Mouse (Mus musculus) CH12.LX (cell line): Measurements from ENCODE around the gene Trim69. TPM values are rescaled to one million over a fixed set of nuclear protein-coding genes. Genes with fewer than 3 reads are reported as not detected.

Experiments used
- DNase-seq: peaks from one replicate; pipeline ENCODE4 v3.0.0-alpha.2; 2013; ENCODE audit errors: extremely low read depth
- H3K27ac ChIP-seq: 2 replicates; pipeline ENCODE4 v1.5.1; 2012; ENCODE audit warnings: low read depth, mild to moderate bottlenecking, control low read depth, moderate library complexity; ENCODE audit not compliant: insufficient read depth
- H3K27me3 ChIP-seq: replicated peaks from 2 replicates; pipeline ENCODE3; 2012; ENCODE audit warnings: inconsistent platforms
- H3K36me3 ChIP-seq, 2 experiments: replicated peaks in 1 of 2; 2 replicates each; pipeline versions ENCODE3 to v1.6.1; 2012; ENCODE audit warnings: inconsistent platforms in 1 of 2, low read length in 1 of 2, mild to moderate bottlenecking in 1 of 2, mixed read lengths in 1 of 2, moderate library complexity in 1 of 2; ENCODE audit not compliant: control insufficient read depth in 1 of 2, insufficient read depth in 1 of 2
- H3K4me1 ChIP-seq, 2 experiments: 2 replicates each; pipeline ENCODE4 v1.6.1; 2012; ENCODE audit warnings: inconsistent platforms in 1 of 2, moderate library complexity in 1 of 2; ENCODE audit not compliant: insufficient read depth in 2 of 2, control insufficient read depth in 1 of 2
- H3K4me2 ChIP-seq: 2 replicates; pipeline ENCODE4 v1.6.1; 2012; ENCODE audit warnings: low read depth, mild to moderate bottlenecking, control low read depth; ENCODE audit not compliant: poor library complexity, insufficient read depth, severe bottlenecking
- H3K4me3 ChIP-seq, 3 experiments: fragments of 150-350 bp in 1 of 3; sonication (generic) in 1 of 3; replicated peaks in 1 of 3; 2 replicates each; pipeline versions ENCODE3 to v1.5.1; 2011 to 2012; ENCODE audit warnings: low read depth in 2 of 3, low read length in 2 of 3, mild to moderate bottlenecking in 2 of 3, moderate library complexity in 2 of 3, control low read depth in 1 of 3, improper control_type of control experiment in 1 of 3, inconsistent platforms in 1 of 3, mixed read lengths in 1 of 3; ENCODE audit not compliant: poor library complexity in 1 of 3
- H3K79me2 ChIP-seq: replicated peaks from 2 replicates; pipeline ENCODE4 v1.6.1; 2012; ENCODE audit warnings: mild to moderate bottlenecking, moderate library complexity; ENCODE audit not compliant: control insufficient read depth, poor library complexity, insufficient read depth, severe bottlenecking; ENCODE audit errors: extremely low read depth
- H3K9ac ChIP-seq: 2 replicates; pipeline ENCODE4 v1.6.1; 2012; ENCODE audit warnings: low read depth, mild to moderate bottlenecking, control low read depth, moderate library complexity; ENCODE audit not compliant: insufficient read depth
- H3K9me3 ChIP-seq: replicated peaks from 2 replicates; pipeline ENCODE3; 2012; ENCODE audit warnings: low read length, inconsistent platforms, mixed read lengths
- BHLHE40 ChIP-seq: IDR thresholded peaks from 2 replicates; pipeline ENCODE4 v1.6.1; 2011; ENCODE audit warnings: mild to moderate bottlenecking, low read depth, low read length, improper control_type of control experiment
- CHD1 ChIP-seq: IDR thresholded peaks from 2 replicates; pipeline ENCODE4 v1.6.1; 2012; ENCODE audit warnings: low read depth, low read length, improper control_type of control experiment, inconsistent platforms
- CHD2 ChIP-seq: IDR thresholded peaks from 2 replicates; pipeline ENCODE4 v1.6.1; 2011; ENCODE audit warnings: low read length, improper control_type of control experiment
- CTCF ChIP-seq, 2 experiments: IDR thresholded peaks in 1 of 2; conservative IDR thresholded peaks in 1 of 2; 2 replicates each; pipeline ENCODE4 v1.5.1; 2011 to 2012; ENCODE audit warnings: low read depth in 2 of 2, low read length in 2 of 2, improper control_type of control experiment in 1 of 2, inconsistent platforms in 1 of 2, mild to moderate bottlenecking in 1 of 2, moderate library complexity in 1 of 2
- E2F4 ChIP-seq: IDR thresholded peaks from 2 replicates; pipeline ENCODE4 v1.6.1; 2011; ENCODE audit warnings: low read depth, low read length, improper control_type of control experiment; ENCODE audit not compliant: insufficient replicate concordance
- ELF1 ChIP-seq: IDR thresholded peaks from 2 replicates; pipeline ENCODE4 v1.6.1; 2014; ENCODE audit warnings: low read depth, mild to moderate bottlenecking, inconsistent platforms, low read length, improper control_type of control experiment
- EP300 ChIP-seq: IDR thresholded peaks from 2 replicates; pipeline ENCODE4 v1.6.1; 2011; ENCODE audit warnings: low read length, improper control_type of control experiment
- ETS1 ChIP-seq: conservative IDR thresholded peaks from 2 replicates; pipeline ENCODE4 v1.6.1; 2012; ENCODE audit warnings: low read depth, mild to moderate bottlenecking, inconsistent platforms, low read length, improper control_type of control experiment, moderate library complexity
- GABPA ChIP-seq: IDR thresholded peaks from 2 replicates; pipeline ENCODE4 v1.6.1; 2012; ENCODE audit warnings: low read depth, low read length, improper control_type of control experiment, inconsistent platforms; ENCODE audit not compliant: insufficient replicate concordance
- HCFC1 ChIP-seq: IDR thresholded peaks from 2 replicates; pipeline ENCODE4 v1.6.1; 2012; ENCODE audit warnings: low read depth, mild to moderate bottlenecking, inconsistent platforms, low read length, improper control_type of control experiment
- IRF4 ChIP-seq: IDR thresholded peaks from 2 replicates; pipeline ENCODE4 v1.6.1; 2014; ENCODE audit warnings: low read depth, mild to moderate bottlenecking, inconsistent platforms, low read length, improper control_type of control experiment
- JUN ChIP-seq: IDR thresholded peaks from 2 replicates; pipeline ENCODE4 v1.6.1; 2011; ENCODE audit warnings: low read depth, mild to moderate bottlenecking, low read length, improper control_type of control experiment, moderate library complexity; ENCODE audit not compliant: insufficient read depth
- JUND ChIP-seq: conservative IDR thresholded peaks from 2 replicates; pipeline ENCODE4 v1.6.1; 2011; ENCODE audit warnings: low read depth, low read length, improper control_type of control experiment
- KAT2A ChIP-seq: IDR thresholded peaks from 2 replicates; pipeline ENCODE4 v1.6.1; 2012; ENCODE audit warnings: low read length, improper control_type of control experiment, inconsistent platforms; ENCODE audit not compliant: insufficient replicate concordance
- MAFK ChIP-seq: IDR thresholded peaks from 2 replicates; pipeline ENCODE4 v1.6.1; 2011; ENCODE audit warnings: low read length, improper control_type of control experiment; ENCODE audit not compliant: insufficient replicate concordance
- MAX ChIP-seq: IDR thresholded peaks from 2 replicates; pipeline ENCODE4 v1.6.1; 2011; ENCODE audit warnings: low read length, improper control_type of control experiment
- MAZ ChIP-seq: IDR thresholded peaks from 2 replicates; pipeline ENCODE4 v1.6.1; 2012; ENCODE audit warnings: low read depth, mild to moderate bottlenecking, inconsistent platforms, low read length, improper control_type of control experiment, moderate library complexity
- MEF2A ChIP-seq: IDR thresholded peaks from 2 replicates; pipeline ENCODE4 v1.6.1; 2014; ENCODE audit warnings: low read depth, mild to moderate bottlenecking, inconsistent platforms, low read length, improper control_type of control experiment, borderline replicate concordance
- MXI1 ChIP-seq: IDR thresholded peaks from 2 replicates; pipeline ENCODE4 v1.6.1; 2011; ENCODE audit warnings: mild to moderate bottlenecking, low read depth, low read length, improper control_type of control experiment
- MYC ChIP-seq: IDR thresholded peaks from 2 replicates; pipeline ENCODE4 v1.6.1; 2011; ENCODE audit warnings: low read depth, mild to moderate bottlenecking, improper control_type of control experiment, low read length
- NELFE ChIP-seq: IDR thresholded peaks from 2 replicates; pipeline ENCODE4 v1.6.1; 2011; ENCODE audit warnings: low read depth, low read length, improper control_type of control experiment
- NRF1 ChIP-seq: IDR thresholded peaks from 2 replicates; pipeline ENCODE4 v1.6.1; 2014; ENCODE audit warnings: low read depth, mild to moderate bottlenecking, inconsistent platforms, low read length, improper control_type of control experiment, moderate library complexity
- PAX5 ChIP-seq: IDR thresholded peaks from 2 replicates; pipeline ENCODE4 v1.6.1; 2012; ENCODE audit warnings: low read length, inconsistent platforms, mixed read lengths
- POLR2A ChIP-seq: IDR thresholded peaks from 2 replicates; pipeline ENCODE4 v1.6.1; 2011; ENCODE audit warnings: low read depth, mild to moderate bottlenecking, improper control_type of control experiment, low read length
- POLR2AphosphoS2 ChIP-seq: IDR thresholded peaks from 2 replicates; pipeline ENCODE4 v1.6.1; 2011; ENCODE audit warnings: low read depth, low read length, improper control_type of control experiment
- RAD21 ChIP-seq: IDR thresholded peaks from 2 replicates; pipeline ENCODE4 v1.6.1; 2011; ENCODE audit warnings: low read depth, mild to moderate bottlenecking, low read length, improper control_type of control experiment, moderate library complexity
- RCOR1 ChIP-seq: conservative IDR thresholded peaks from 2 replicates; pipeline ENCODE4 v1.6.1; 2012; ENCODE audit warnings: low read depth, mild to moderate bottlenecking, inconsistent platforms, low read length, improper control_type of control experiment
- SIN3A ChIP-seq: IDR thresholded peaks from 2 replicates; pipeline ENCODE4 v1.6.1; 2012; ENCODE audit warnings: low read length, improper control_type of control experiment, inconsistent platforms
- SMC3 ChIP-seq: IDR thresholded peaks from 2 replicates; pipeline ENCODE4 v1.6.1; 2011; ENCODE audit warnings: low read depth, low read length, improper control_type of control experiment
- TBP ChIP-seq: conservative IDR thresholded peaks from 2 replicates; pipeline ENCODE4 v1.6.1; 2011; ENCODE audit warnings: low read depth, low read length, improper control_type of control experiment
- TCF12 ChIP-seq: IDR thresholded peaks from 2 replicates; pipeline ENCODE4 v1.6.1; 2014; ENCODE audit warnings: low read depth, mild to moderate bottlenecking, inconsistent platforms, low read length, improper control_type of control experiment
- UBTF ChIP-seq: IDR thresholded peaks from 2 replicates; pipeline ENCODE4 v1.6.1; 2012; ENCODE audit warnings: low read depth, mild to moderate bottlenecking, inconsistent platforms, low read length, improper control_type of control experiment, moderate library complexity
- USF1 ChIP-seq: IDR thresholded peaks from 2 replicates; pipeline ENCODE4 v1.6.1; 2014; ENCODE audit warnings: low read depth, mild to moderate bottlenecking, inconsistent platforms, low read length, improper control_type of control experiment
- USF2 ChIP-seq: conservative IDR thresholded peaks from 2 replicates; pipeline ENCODE4 v1.6.1; 2011; ENCODE audit warnings: low read depth, low read length, improper control_type of control experiment
- ZC3H11A ChIP-seq: IDR thresholded peaks from 2 replicates; pipeline ENCODE4 v1.6.1; 2012; ENCODE audit warnings: low read depth, mild to moderate bottlenecking, inconsistent platforms, low read length, improper control_type of control experiment
- ZKSCAN1 ChIP-seq: IDR thresholded peaks from 2 replicates; pipeline ENCODE4 v1.6.1; 2012; ENCODE audit warnings: low read depth, inconsistent platforms, low read length, improper control_type of control experiment, borderline replicate concordance
- ZMIZ1 ChIP-seq: IDR thresholded peaks from 2 replicates; pipeline ENCODE4 v1.6.1; 2012; ENCODE audit warnings: low read depth, mild to moderate bottlenecking, inconsistent platforms, low read length, improper control_type of control experiment
- ZNF384 ChIP-seq: IDR thresholded peaks from 2 replicates; pipeline ENCODE4 v1.6.1; 2012; ENCODE audit warnings: low read depth, low read length, improper control_type of control experiment, inconsistent platforms
- dilution Hi-C: fragments of 300-500 bp; cut with MboI; formaldehyde crosslinking; loops from 2 replicates; pipeline ENCODE4 v1.14.3; 2020; ENCODE audit warnings: low sequenced_read_pairs; ENCODE audit not compliant: extremely low pct_unique_long_range_greater_than_20kb, extremely low pct_ligation_motif_present
- in situ Hi-C: fragments of 300-500 bp; cut with MboI; formaldehyde crosslinking; loops from 3 replicates; pipeline ENCODE4 v1.14.3; 2019; ENCODE audit warnings: low sequenced_read_pairs, low pct_ligation_motif_present, low pct_unique_long_range_greater_than_20kb, mixed read lengths
- polyA plus RNA-seq: library from polyadenylated mRNA; unstranded; fragments of >175 nt; gene quantifications from 2 replicates; pipeline ENCODE4 v1.2.1, GENCODE M21; 2012; ENCODE audit warnings: low read depth; ENCODE audit not compliant: insufficient read length
- total RNA-seq, 2 experiments: library from RNA; depleted of rRNA; stranded (reverse); fragments of 300-350 nt in 1 of 2; fragments of >200 nt in 1 of 2; gene quantifications; 2 replicates each; pipeline ENCODE4 v1.2.3; 2012 to 2014

The Trim69 gene
- total RNA-seq (2012; rRNA removed): 0.08 and 0.13 TPM in 2 replicates
- total RNA-seq (2014; rRNA removed): 0.24 and 0.26 TPM in 2 replicates
- polyA plus RNA-seq: 0.13 and 0.41 TPM in 2 replicates

DNA sequence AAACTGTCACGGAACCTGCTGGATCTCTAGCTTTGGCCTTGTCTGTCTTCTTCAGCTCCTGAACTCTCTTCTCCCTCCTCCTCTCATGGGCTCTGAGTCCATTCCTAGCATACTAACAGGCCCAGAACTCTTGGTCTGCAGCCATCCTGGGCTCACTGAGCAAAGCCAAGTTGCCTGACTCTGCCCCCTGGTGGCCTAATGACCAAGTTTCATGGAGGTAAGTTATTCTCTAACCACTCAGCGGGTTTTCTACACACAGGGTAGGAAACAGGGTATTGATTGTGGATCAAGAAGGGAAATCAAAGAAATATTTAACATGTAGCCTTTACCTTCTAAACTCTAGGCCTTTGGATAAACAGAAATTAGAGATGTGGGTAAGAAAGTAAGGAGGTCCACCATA, at the start of gene Trim69:
Gene Trim69, plus strand, starts transcription at position 21 of the 400 bp plus-strand sequence.
- H3K36me3 ChIP-seq: peaks cover 3 to 14% of the 10 kb centered on the region in 2 experiments
- no peak for TF ChIP-seq POLR2A
- 0 out of 2 replicates have a peak, but pooled peaks have one; percentile 13 for TF ChIP-seq MAX
- TF ChIP-seq HCFC1: no peak
- no peak for TF ChIP-seq CHD1
- no peak for TF ChIP-seq ZMIZ1
- no peak for TF ChIP-seq SIN3A
- no peak for TF ChIP-seq ELF1
- TF ChIP-seq MEF2A: peak; percentile 46; the same call in 1 of the 2 replicates
- TF ChIP-seq PAX5: no peak
- peak; percentile 67; the same call in 1 of the 2 replicates for TF ChIP-seq MXI1
- no peak for TF ChIP-seq MAZ
- no peak for TF ChIP-seq ZNF384
- TF ChIP-seq EP300: 0 out of 2 replicates have a peak, but pooled peaks have one; percentile 14
- TF ChIP-seq MYC: peak; percentile 63; the same call in 1 of the 2 replicates
- TF ChIP-seq CTCF (conservative IDR thresholded peaks at IDR 0.05 in 1 of 2, IDR thresholded peaks at IDR 0.05 in 1 of 2; ENCODE audit: low read depth in 2 of 2, low read length in 2 of 2): peak; percentile 34 to 91; a peak in 3 of 4 replicates
- no peak for TF ChIP-seq CHD2
- TF ChIP-seq POLR2AphosphoS2: no peak
- TF ChIP-seq NELFE: no peak; the same call in 1 of the 2 replicates
- TF ChIP-seq ZC3H11A: peak; percentile 58; the same call in 1 of the 2 replicates
- no peak for TF ChIP-seq ZKSCAN1
- no peak for TF ChIP-seq UBTF
- TF ChIP-seq RAD21: peak; percentile 79
- TF ChIP-seq KAT2A: no peak
- TF ChIP-seq USF2: no peak
- no peak for TF ChIP-seq JUN
- no peak for TF ChIP-seq ETS1
- TF ChIP-seq IRF4: peak; percentile 38; the same call in 1 of the 2 replicates
- no peak for TF ChIP-seq BHLHE40
- peak; percentile 52; the same call in 1 of the 2 replicates for TF ChIP-seq JUND
- no peak for TF ChIP-seq GABPA
- TF ChIP-seq USF1: no peak
- TF ChIP-seq E2F4: no peak
- peak; percentile 21; the same call in 1 of the 2 replicates for TF ChIP-seq TCF12
- no peak for TF ChIP-seq RCOR1
- 0 out of 2 replicates have a peak, but pooled peaks have one; percentile 26 for TF ChIP-seq MAFK
- no peak for TF ChIP-seq NRF1
- no peak for TF ChIP-seq TBP
- TF ChIP-seq SMC3: peak; percentile 95
- TF ChIP-seq, all 38 proteins: peak for 13
- H3K9me3 ChIP-seq: peaks cover 4% of the 10 kb centered on the region
- H3K27me3 ChIP-seq: no peaks in the 10 kb centered on the region
- DNase-seq: peak; percentile 87
- peak within 1 kb of the TSS; percentile 96 for H3K27ac ChIP-seq
- H3K4me2 ChIP-seq: peak within 1 kb of the TSS; percentile 94
- in situ Hi-C loops: loop anchor here (5.0 kb wide), 1 partner anchor 43 kb away; the partner anchor contains the start of gene Spg11
- dilution Hi-C loops: no loop called here
- peak within 1 kb of the TSS; percentile 75 for H3K9ac ChIP-seq
- no peaks in the 10 kb centered on the region for H3K79me2 ChIP-seq
- peaks cover 11 to 75% of the 10 kb centered on the region in 2 experiments for H3K4me1 ChIP-seq
- H3K4me3 ChIP-seq: peak within 1 kb of the TSS in 2 of 3 experiments; percentile 8 to 45
